Mouse (Mus musculus): ENCODE results near the gene Pde4b. TPM values are rescaled to one million over a fixed set of nuclear protein-coding genes. Genes with fewer than 3 reads are reported as not detected.
A peak's percentile ranks its signal among the peaks of the same experiment; 100 is the strongest.

Gene Pde4b
- total and polyA plus RNA-seq, 2 experiments from 2014 or later: 49.7 to 76.2 TPM

GRCm38 (mm10) chr4:102586787-102587186 is 499.4 kb downstream of the Pde4b start:
- Histone ChIP-seq H3K27me3 (ENCODE audit: insufficient read depth, low read length) (no peaks in the 10 kb centered on the region), H3K4me3 (ENCODE audit: low read depth, low read length) (no peak overlapping the region), H3K9me3 (ENCODE audit: low read length) (no peaks in the 10 kb centered on the region), H3K27ac (ENCODE audit: low read depth, low read length) (no peak overlapping the region), H3K4me1 (ENCODE audit: insufficient read depth) (peaks cover 21% of the 10 kb centered on the region), H3K4me2 (ENCODE audit: low read depth) (no peak overlapping the region), H3K9ac (no peak overlapping the region), H3K36me3 (ENCODE audit: insufficient read depth) (no peaks in the 10 kb centered on the region)
- no peak for DNase-seq
- TF ChIP-seq CTCF (IDR thresholded peaks at IDR 0.05; ENCODE audit: low read depth): no peak
- ATAC-seq: no peak
- 92% methylated on average over 3 of the region's 3 CpGs for WGBS

DNA sequence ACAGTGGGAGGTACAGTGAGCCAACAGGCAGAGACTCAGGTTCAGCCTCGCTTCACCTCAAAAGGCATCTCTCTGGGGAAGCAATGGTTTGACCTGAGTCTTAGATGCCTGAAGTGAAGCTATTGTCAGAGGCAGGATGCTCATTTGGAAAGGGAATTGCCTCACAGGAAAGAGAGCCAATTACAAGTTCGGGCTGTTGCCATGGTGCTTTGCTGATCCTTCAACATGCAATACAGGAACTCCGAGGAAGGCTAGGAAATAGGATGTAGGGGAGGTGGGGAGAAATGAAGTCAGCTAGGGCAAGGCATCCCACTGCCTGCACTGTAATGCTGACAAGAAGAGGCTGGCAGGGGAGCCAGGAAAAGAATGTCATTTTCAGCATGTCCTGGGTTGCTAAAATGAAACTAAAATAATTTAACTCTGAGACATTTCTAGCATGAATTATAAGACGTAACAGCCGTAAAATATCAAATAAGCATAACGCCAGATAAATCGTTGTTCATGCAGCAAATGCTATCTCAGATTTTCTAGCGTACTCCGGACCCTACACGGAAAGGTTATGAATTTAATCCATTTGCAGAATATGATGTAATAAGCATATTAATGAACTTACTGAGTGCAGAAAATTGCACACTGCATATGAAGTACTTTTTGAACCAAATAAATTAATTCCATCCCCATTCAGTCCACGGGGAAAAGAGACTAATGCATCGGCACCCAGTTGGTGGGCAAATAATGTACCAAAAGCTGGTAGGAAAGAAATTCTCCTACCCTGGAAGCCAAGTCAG is 501.5 kb downstream of the Pde4b start:
- 8% methylated on average over 12 of the region's 12 CpGs for WGBS
- no peaks in the 10 kb centered on the region for H3K9me3 ChIP-seq (ENCODE audit: low read length)
- H3K4me1 ChIP-seq (ENCODE audit: insufficient read depth): peaks cover 32% of the 10 kb centered on the region

DNA sequence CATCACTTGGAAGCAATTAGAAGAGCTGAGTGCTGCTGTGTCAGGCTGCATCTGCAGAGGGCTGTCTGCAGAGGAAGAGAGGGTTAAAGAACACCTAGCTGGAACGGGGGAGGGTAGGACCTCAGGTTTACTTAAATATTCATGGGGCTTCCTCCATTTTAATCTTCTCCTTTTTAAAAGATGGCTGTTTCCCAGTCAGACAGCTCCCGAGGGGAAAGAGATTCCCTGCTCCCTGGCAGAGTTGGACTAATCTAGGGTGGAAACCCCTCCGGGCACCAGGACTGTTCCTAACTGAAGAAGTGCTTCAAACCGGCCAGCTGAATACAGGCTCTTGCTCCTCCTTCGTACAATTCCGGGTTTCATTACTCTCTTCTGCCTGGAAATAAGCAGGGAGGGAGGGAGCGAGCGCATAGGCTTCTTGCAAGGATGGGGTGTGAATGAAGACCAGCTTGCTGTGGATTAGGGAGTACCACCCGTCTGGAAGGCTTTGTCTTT is 502.2 kb downstream of the Pde4b start:
- H3K4me3 ChIP-seq (ENCODE audit: low read depth, low read length): peak overlapping the region; percentile 42
- 5% methylated on average over 9 of the region's 9 CpGs for WGBS
- peak overlapping the region; percentile 65 for H3K9ac ChIP-seq
- H3K27me3 ChIP-seq (ENCODE audit: insufficient read depth, low read length): no peaks in the 10 kb centered on the region
- TF ChIP-seq CTCF (IDR thresholded peaks at IDR 0.05; ENCODE audit: low read depth): no peak
- no peaks in the 10 kb centered on the region for H3K36me3 ChIP-seq (ENCODE audit: insufficient read depth)
- peak overlapping the region; percentile 82 for H3K27ac ChIP-seq (ENCODE audit: low read depth, low read length)
- no peaks in the 10 kb centered on the region for H3K9me3 ChIP-seq (ENCODE audit: low read length)
- peak; percentile 77 for ATAC-seq
- DNase-seq: peak; percentile 68
- H3K4me1 ChIP-seq (ENCODE audit: insufficient read depth): peaks cover 33% of the 10 kb centered on the region
- H3K4me2 ChIP-seq (ENCODE audit: low read depth): peak overlapping the region; percentile 64

More for the DNA sequence above, 501.5 kb downstream of the Pde4b start:
- Histone ChIP-seq H3K9ac (peak overlapping the region; percentile 65), H3K27ac (ENCODE audit: low read depth, low read length) (peak overlapping the region; percentile 82), H3K27me3 (ENCODE audit: insufficient read depth, low read length) (no peaks in the 10 kb centered on the region), H3K36me3 (ENCODE audit: insufficient read depth) (no peaks in the 10 kb centered on the region), H3K4me2 (ENCODE audit: low read depth) (peak overlapping the region; percentile 64), H3K4me3 (ENCODE audit: low read depth, low read length) (peak overlapping the region; percentile 42)
- DNase-seq (peak; percentile 75), ATAC-seq (peak; percentile 74)
- no peak for TF ChIP-seq CTCF (IDR thresholded peaks at IDR 0.05; ENCODE audit: low read depth)

DNA sequence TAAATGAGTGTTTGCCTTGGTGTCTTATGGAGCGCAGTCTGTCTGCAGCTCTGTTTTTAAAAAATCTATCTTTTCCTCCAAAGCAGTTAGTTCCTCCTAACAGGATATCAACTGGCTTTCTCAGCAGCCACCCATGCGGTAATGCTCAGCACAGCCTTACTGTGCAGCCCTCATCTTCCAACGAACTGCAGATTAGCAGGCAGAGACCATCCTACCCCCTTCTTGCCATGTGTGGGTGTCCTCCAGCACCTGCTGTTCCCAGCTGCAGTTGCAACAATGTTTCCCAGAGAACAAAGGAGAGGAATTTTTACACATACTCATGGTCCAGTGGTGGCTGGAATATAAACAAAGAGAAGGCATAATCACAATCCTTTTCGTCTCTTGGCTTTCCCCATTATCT is 504.5 kb downstream of the Pde4b start:
- peak; percentile 62 for ATAC-seq
- WGBS: 26% methylated on average over 4 of the region's 4 CpGs
- Histone ChIP-seq H3K9ac (peak overlapping the region; percentile 25), H3K9me3 (ENCODE audit: low read length) (no peaks in the 10 kb centered on the region), H3K36me3 (ENCODE audit: insufficient read depth) (peaks cover 9% of the 10 kb centered on the region), H3K4me2 (ENCODE audit: low read depth) (peak overlapping the region; percentile 38), H3K4me1 (ENCODE audit: insufficient read depth) (peaks cover 31% of the 10 kb centered on the region), H3K27ac (ENCODE audit: low read depth, low read length) (0 out of 2 replicates have a peak overlapping the region, but pooled peaks have one; percentile 35), H3K27me3 (ENCODE audit: insufficient read depth, low read length) (no peaks in the 10 kb centered on the region), H3K4me3 (ENCODE audit: low read depth, low read length) (peak overlapping the region; percentile 16)
- TF ChIP-seq CTCF (IDR thresholded peaks at IDR 0.05; ENCODE audit: low read depth): no peak
- peak; percentile 56 for DNase-seq

DNA sequence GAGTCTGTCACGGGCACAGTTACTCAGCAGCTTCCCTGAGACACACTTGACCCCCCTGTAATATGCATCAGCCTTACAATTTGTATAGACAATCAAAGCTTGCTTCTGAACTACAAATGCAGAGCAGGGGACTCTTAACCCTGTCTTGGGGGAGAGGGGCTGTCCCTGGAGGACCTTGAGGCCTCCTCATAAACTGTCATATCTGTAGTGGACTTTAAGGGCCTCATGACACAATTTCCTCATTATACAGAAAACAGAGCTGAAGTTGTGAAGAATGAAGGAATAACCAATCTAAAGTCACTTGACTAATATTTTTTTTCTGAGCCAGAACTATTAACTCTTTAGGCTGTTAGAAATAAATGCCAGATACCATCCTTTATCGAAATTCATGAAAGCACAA is 505.2 kb downstream of the Pde4b start:
- Histone ChIP-seq H3K4me2 (ENCODE audit: low read depth) (peak overlapping the region; percentile 38), H3K27ac (ENCODE audit: low read depth, low read length) (no peak overlapping the region), H3K9ac (0 out of 2 replicates have a peak overlapping the region, but pooled peaks have one; percentile 25), H3K27me3 (ENCODE audit: insufficient read depth, low read length) (no peaks in the 10 kb centered on the region), H3K4me3 (ENCODE audit: low read depth, low read length) (no peak overlapping the region), H3K9me3 (ENCODE audit: low read length) (no peaks in the 10 kb centered on the region), H3K36me3 (ENCODE audit: insufficient read depth) (peaks cover 14% of the 10 kb centered on the region), H3K4me1 (ENCODE audit: insufficient read depth) (peaks cover 31% of the 10 kb centered on the region)
- no peak for ATAC-seq
- TF ChIP-seq CTCF (IDR thresholded peaks at IDR 0.05; ENCODE audit: low read depth): no peak
- DNase-seq: no peak
- 64% methylated on average over 2 of the region's 2 CpGs for WGBS

GRCm38 (mm10) chr4:102593631-102594030 is 506.3 kb downstream of the Pde4b start:
- no peak for TF ChIP-seq CTCF (IDR thresholded peaks at IDR 0.05; ENCODE audit: low read depth)
- no peak overlapping the region for H3K4me2 ChIP-seq (ENCODE audit: low read depth)

DNA sequence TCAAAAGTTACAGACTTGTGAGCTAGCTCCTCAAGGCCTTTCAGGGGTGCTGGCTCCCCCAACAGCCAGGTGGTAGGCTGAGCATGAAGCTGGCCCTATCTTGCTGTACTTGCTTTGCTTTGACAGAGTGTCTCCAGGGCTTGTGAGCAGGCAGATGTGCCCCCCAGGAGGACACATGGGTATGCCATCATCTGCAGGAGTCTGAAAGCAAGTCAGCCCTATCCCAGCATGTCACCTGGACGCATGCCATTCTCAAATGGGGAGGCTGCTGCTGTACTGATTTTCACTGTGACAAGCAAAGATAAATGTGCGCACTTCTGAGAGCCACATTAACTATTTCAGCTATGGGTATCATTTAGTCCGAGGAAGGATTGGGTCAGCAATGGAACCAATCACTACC is 507.2 kb downstream of the Pde4b start:
- 74% methylated on average over 3 of the region's 3 CpGs for WGBS
- no peak for DNase-seq

More at GRCm38 (mm10) chr4:102593631-102594030, 506.3 kb downstream of the Pde4b start:
- DNase-seq (no peak), ATAC-seq (no peak)
- 36% methylated on average over 4 of the region's 4 CpGs for WGBS
- H3K9ac ChIP-seq: no peak overlapping the region
- H3K4me3 ChIP-seq (ENCODE audit: low read depth, low read length): no peak overlapping the region
- no peaks in the 10 kb centered on the region for H3K27me3 ChIP-seq (ENCODE audit: insufficient read depth, low read length)
- H3K4me1 ChIP-seq (ENCODE audit: insufficient read depth): peaks cover 26% of the 10 kb centered on the region
- H3K9me3 ChIP-seq (ENCODE audit: low read length): no peaks in the 10 kb centered on the region
- H3K36me3 ChIP-seq (ENCODE audit: insufficient read depth): peaks cover 21% of the 10 kb centered on the region
- no peak overlapping the region for H3K27ac ChIP-seq (ENCODE audit: low read depth, low read length)

More for the DNA sequence above, 507.2 kb downstream of the Pde4b start:
- TF ChIP-seq CTCF (IDR thresholded peaks at IDR 0.05; ENCODE audit: low read depth): no peak
- H3K9me3 ChIP-seq (ENCODE audit: low read length): no peaks in the 10 kb centered on the region
- no peak overlapping the region for H3K9ac ChIP-seq
- ATAC-seq: no peak
- H3K4me3 ChIP-seq (ENCODE audit: low read depth, low read length): no peak overlapping the region
- H3K4me1 ChIP-seq (ENCODE audit: insufficient read depth): peaks cover 22% of the 10 kb centered on the region
- H3K4me2 ChIP-seq (ENCODE audit: low read depth): no peak overlapping the region
- no peak overlapping the region for H3K27ac ChIP-seq (ENCODE audit: low read depth, low read length)
- H3K27me3 ChIP-seq (ENCODE audit: insufficient read depth, low read length): no peaks in the 10 kb centered on the region
- H3K36me3 ChIP-seq (ENCODE audit: insufficient read depth): peaks cover 27% of the 10 kb centered on the region
